Mouse (Mus musculus) forebrain, embryonic 16.5 days (tissue): ENCODE results near the gene Cdk6. TPM values are rescaled to one million over a fixed set of nuclear protein-coding genes. Genes with fewer than 3 reads are reported as not detected.

Source experiments
- ATAC-seq: fragments of 200-750 bp; cut with Nextera tagmentation; 2 replicates; pipeline ENCODE4 v1.8.0; 2017; ENCODE audit warnings: mild to moderate bottlenecking, moderate library complexity
- H3K27ac ChIP-seq: fragments of 300-500 bp; sonication (generic); 2 replicates; pipeline ENCODE4 v1.5.1; 2014; ENCODE audit warnings: low read length, control low read depth
- H3K27me3 ChIP-seq: fragments of 300-500 bp; sonication (generic); replicated peaks from 2 replicates; pipeline ENCODE4 v1.6.1; 2014; ENCODE audit warnings: low read length; ENCODE audit not compliant: control insufficient read depth, insufficient read depth
- H3K36me3 ChIP-seq: fragments of 300-500 bp; sonication (generic); 2 replicates; pipeline ENCODE4 v1.6.1; 2014; ENCODE audit not compliant: control insufficient read depth, insufficient read depth
- H3K4me1 ChIP-seq: fragments of 300-500 bp; sonication (generic); replicated peaks from 2 replicates; pipeline ENCODE4 v1.6.1; 2014; ENCODE audit warnings: low read length; ENCODE audit not compliant: control insufficient read depth, insufficient read depth
- H3K4me2 ChIP-seq: fragments of 300-500 bp; sonication (generic); 2 replicates; pipeline ENCODE4 v1.6.1; 2014; ENCODE audit warnings: mild to moderate bottlenecking, low read length, control low read depth
- H3K4me3 ChIP-seq: fragments of 300-500 bp; sonication (generic); replicated peaks from 2 replicates; pipeline ENCODE4 v1.5.1; 2014; ENCODE audit warnings: mild to moderate bottlenecking, low read length, control low read depth
- H3K9ac ChIP-seq: fragments of 300-500 bp; sonication (generic); replicated peaks from 2 replicates; pipeline ENCODE4 v1.6.1; 2014; ENCODE audit warnings: low read depth, low read length, control low read depth
- H3K9me3 ChIP-seq: fragments of 300-500 bp; sonication (generic); 2 replicates; pipeline ENCODE4 v1.6.1; 2016; ENCODE audit warnings: low read length; ENCODE audit not compliant: control insufficient read depth
- WGBS: fragments of 180-500 bp; shearing (Covaris S2); extraction: QIAGEN DNeasy Blood & Tissue Kit; methylation state at CpG from one replicate; pipeline ENCODE4 v1.1.7; 2014; 5-methylcytosine and 5-hydroxymethylcytosine counted together
- polyA plus RNA-seq: library from polyadenylated mRNA; unstranded; fragments of >200 nt; fragmentation: Nextera tagmentation; extraction: Ambion mirVana; gene quantifications from 2 replicates; pipeline ENCODE4 v1.2.1, GENCODE M21; 2015

Gene Cdk6
- polyA plus RNA-seq, 1 experiment from 2014 or later, result 29.8 TPM

GRCm38 (mm10) chr5:3538505-3539472 lies 197.5 kb downstream of the Cdk6 start:
- no peak overlapping the region for H3K4me2 ChIP-seq
- H3K27ac ChIP-seq, result no peak overlapping the region
- 71% methylated on average over 11 of the region's 11 CpGs for WGBS
- H3K9ac ChIP-seq, result no peak overlapping the region
- no peaks in the 10 kb centered on the region for H3K27me3 ChIP-seq
- no peak for ATAC-seq
- H3K4me1 ChIP-seq, result no peaks in the 10 kb centered on the region
- no peak overlapping the region for H3K4me3 ChIP-seq
- no peaks in the 10 kb centered on the region for H3K36me3 ChIP-seq
- H3K9me3 ChIP-seq, result no peaks in the 10 kb centered on the region

GRCm38 (mm10) chr5:3541871-3542270 lies 200.6 kb downstream of the Cdk6 start:
- Histone ChIP-seq H3K9ac (no peak overlapping the region), H3K4me1 (peaks cover 13% of the 10 kb centered on the region), H3K4me2 (no peak overlapping the region), H3K9me3 (no peaks in the 10 kb centered on the region), H3K27me3 (no peaks in the 10 kb centered on the region), H3K4me3 (no peak overlapping the region), H3K27ac (no peak overlapping the region), H3K36me3 (no peaks in the 10 kb centered on the region)
- ATAC-seq, result no peak
- WGBS, result 80% methylated on average over 6 of the region's 6 CpGs

- H3K4me1 ChIP-seq, result peaks cover 13% of the 10 kb centered on the region
- no peaks in the 10 kb centered on the region for H3K9me3 ChIP-seq
- H3K36me3 ChIP-seq, result peaks cover 5% of the 10 kb centered on the region; the same call in 1 of the 2 replicates
- H3K27me3 ChIP-seq, result no peaks in the 10 kb centered on the region
- ATAC-seq, result peak; percentile 97
- peak within 1 kb of the TSS; percentile 94 for H3K9ac ChIP-seq
- under 1% methylated on average over 80 of the region's 80 CpGs for WGBS
- H3K4me2 ChIP-seq, result peak within 1 kb of the TSS; percentile 85
- peak within 1 kb of the TSS; percentile 91 for H3K27ac ChIP-seq
- peak within 1 kb of the TSS; percentile 98 for H3K4me3 ChIP-seq
These were observed 202.6 kb downstream of the Cdk6 start, which contains the start of gene Fam133b for GRCm38 (mm10) chr5:3543629-3544479. Gene Fam133b (plus strand): TSS chr5:3543833.

GRCm38 (mm10) chr5:3544480-3544769 lies 203.1 kb downstream of the Cdk6 start:
- Histone ChIP-seq H3K27me3 (no peaks in the 10 kb centered on the region), H3K9ac (peak overlapping the region; percentile 94), H3K36me3 (peaks cover 5% of the 10 kb centered on the region; the same call in 1 of the 2 replicates), H3K4me2 (peak overlapping the region; percentile 85), H3K9me3 (no peaks in the 10 kb centered on the region), H3K4me1 (peaks cover 13% of the 10 kb centered on the region), H3K4me3 (peak overlapping the region; percentile 98), H3K27ac (no peak overlapping the region)
- peak; percentile 14 for ATAC-seq
- 7% methylated on average over 7 of the region's 7 CpGs for WGBS

GRCm38 (mm10) chr5:3546226-3546625 lies 204.9 kb downstream of the Cdk6 start:
- Histone ChIP-seq H3K4me2 (no peak overlapping the region), H3K4me1 (peaks cover 13% of the 10 kb centered on the region), H3K9ac (no peak overlapping the region), H3K36me3 (peaks cover 5% of the 10 kb centered on the region; the same call in 1 of the 2 replicates), H3K27me3 (no peaks in the 10 kb centered on the region), H3K27ac (no peak overlapping the region), H3K4me3 (no peak overlapping the region), H3K9me3 (no peaks in the 10 kb centered on the region)
- WGBS, result 84% methylated on average over 1 of the region's 1 CpGs
- no peak for ATAC-seq

- Histone ChIP-seq H3K9ac (no peak overlapping the region), H3K4me2 (no peak overlapping the region), H3K27me3 (no peaks in the 10 kb centered on the region), H3K27ac (no peak overlapping the region), H3K36me3 (peaks cover 9% of the 10 kb centered on the region; the same call in 1 of the 2 replicates), H3K4me1 (no peaks in the 10 kb centered on the region), H3K4me3 (no peak overlapping the region), H3K9me3 (no peaks in the 10 kb centered on the region)
- ATAC-seq, result no peak
- 97% methylated on average over 1 of the region's 1 CpGs for WGBS
These were observed 210.2 kb downstream of the Cdk6 start for GRCm38 (mm10) chr5:3551481-3551880.

- no peaks in the 10 kb centered on the region for H3K27me3 ChIP-seq
- no peak overlapping the region for H3K4me2 ChIP-seq
- ATAC-seq, result no peak
- 92% methylated on average over 2 of the region's 2 CpGs for WGBS
- H3K9me3 ChIP-seq, result no peaks in the 10 kb centered on the region
- H3K4me3 ChIP-seq, result no peak overlapping the region
- H3K4me1 ChIP-seq, result no peaks in the 10 kb centered on the region
- H3K27ac ChIP-seq, result no peak overlapping the region
- H3K9ac ChIP-seq, result no peak overlapping the region
- H3K36me3 ChIP-seq, result peaks cover 10% of the 10 kb centered on the region; the same call in 1 of the 2 replicates
These were observed 212.9 kb downstream of the Cdk6 start for GRCm38 (mm10) chr5:3554198-3554597.

GRCm38 (mm10) chr5:3571266-3571665 lies 230.0 kb downstream of the Cdk6 start, which contains the start of gene 1700109H08Rik:
Gene 1700109H08Rik (plus strand): TSS chr5:3571566.
- WGBS, result 96% methylated on average over 4 of the region's 4 CpGs
- H3K4me1 ChIP-seq, result no peaks in the 10 kb centered on the region
- H3K36me3 ChIP-seq, result peaks cover 60% of the 10 kb centered on the region
- no peak for ATAC-seq
- H3K9me3 ChIP-seq, result no peaks in the 10 kb centered on the region; the same call in 1 of the 2 replicates
- no peak within 1 kb of the TSS for H3K27ac ChIP-seq
- no peak within 1 kb of the TSS for H3K9ac ChIP-seq
- H3K4me2 ChIP-seq, result no peak within 1 kb of the TSS
- no peaks in the 10 kb centered on the region for H3K27me3 ChIP-seq
- H3K4me3 ChIP-seq, result no peak within 1 kb of the TSS

GRCm38 (mm10) chr5:3574825-3575224 lies 233.5 kb downstream of the Cdk6 start:
- no peak for ATAC-seq
- Histone ChIP-seq H3K27me3 (no peaks in the 10 kb centered on the region), H3K9me3 (no peaks in the 10 kb centered on the region; the same call in 1 of the 2 replicates), H3K4me3 (no peak overlapping the region), H3K4me1 (no peaks in the 10 kb centered on the region), H3K36me3 (peaks cover 79% of the 10 kb centered on the region), H3K9ac (no peak overlapping the region), H3K27ac (no peak overlapping the region), H3K4me2 (no peak overlapping the region)
- 90% methylated on average over 2 of the region's 2 CpGs for WGBS
